Mouse (Mus musculus) thymus, postnatal 14 days (tissue): ENCODE measurements around the gene Fars2.
"Not testable (repeated sequence)": the region's sequence is repeated elsewhere in the genome, so short reads cannot be mapped to it uniquely, and the experiment has no call there.

ENCODE experiments used
- DNase-seq: peaks from one replicate; pipeline ENCODE4 v3.0.0; 2021

Gene Fars2

GRCm38 (mm10) chr13:36297950-36298781 is 181.0 kb downstream of the Fars2 start:
- DNase-seq, result no peak

- no peak for DNase-seq
These were observed 181.5 kb downstream of the Fars2 start for GRCm38 (mm10) chr13:36298782-36299031.

- no peak for DNase-seq
These were observed 185.6 kb downstream of the Fars2 start for GRCm38 (mm10) chr13:36302770-36303169.

GRCm38 (mm10) chr13:36305306-36305705 is 188.1 kb downstream of the Fars2 start:
- DNase-seq, result no peak

- no peak for DNase-seq
These were observed 190.2 kb downstream of the Fars2 start for GRCm38 (mm10) chr13:36307386-36307785.

GRCm38 (mm10) chr13:36309160-36309559 is 191.9 kb downstream of the Fars2 start:
- no peak for DNase-seq

- no peak for DNase-seq
These were observed 197.0 kb downstream of the Fars2 start for GRCm38 (mm10) chr13:36314218-36314617.

- no peak for DNase-seq
These were observed 197.9 kb downstream of the Fars2 start for GRCm38 (mm10) chr13:36314860-36315800.

- no peak for DNase-seq
These were observed 200.6 kb downstream of the Fars2 start for GRCm38 (mm10) chr13:36317824-36318223.

GRCm38 (mm10) chr13:36324624-36325023 is 207.4 kb downstream of the Fars2 start:
- no peak for DNase-seq

GRCm38 (mm10) chr13:36326539-36326938 is 209.3 kb downstream of the Fars2 start:
- DNase-seq, result no peak

- no peak for DNase-seq
These were observed 212.7 kb downstream of the Fars2 start for GRCm38 (mm10) chr13:36329871-36330270.

GRCm38 (mm10) chr13:36330542-36330941 is 213.3 kb downstream of the Fars2 start:
- DNase-seq, result no peak

- no peak for DNase-seq
These were observed 217.5 kb downstream of the Fars2 start for GRCm38 (mm10) chr13:36334748-36335147.

GRCm38 (mm10) chr13:36351529-36351928 is 234.3 kb downstream of the Fars2 start:
- no peak for DNase-seq

GRCm38 (mm10) chr13:36357469-36357868 is 240.3 kb downstream of the Fars2 start:
- DNase-seq, result no peak

- no peak for DNase-seq
These were observed 244.2 kb downstream of the Fars2 start for GRCm38 (mm10) chr13:36361419-36361818.

- DNase-seq, result not testable (repeated sequence)
These were observed 248.5 kb downstream of the Fars2 start for GRCm38 (mm10) chr13:36365719-36366118.

- DNase-seq, result peak; percentile 80
These were observed 249.1 kb downstream of the Fars2 start for GRCm38 (mm10) chr13:36366304-36366703.

- peak; percentile 16 for DNase-seq
These were observed 250.7 kb downstream of the Fars2 start for GRCm38 (mm10) chr13:36367712-36368491.

GRCm38 (mm10) chr13:36368799-36369198 is 251.6 kb downstream of the Fars2 start:
- DNase-seq, result no peak

- no peak for DNase-seq
These were observed 252.2 kb downstream of the Fars2 start for GRCm38 (mm10) chr13:36369400-36369799.

GRCm38 (mm10) chr13:36383236-36383635 is 266.0 kb downstream of the Fars2 start:
- DNase-seq, result no peak
